Mouse (Mus musculus): ENCODE measurements at regions not wholly inside any gene's neighbourhood (a gene's known extent, or its start where the extent isn't known, plus 50 kb on each side); places are given as distances from the start of the nearest gene placed in this dataset.

GRCm38 (mm10) chr7:96081676-96082075, 89.4 kb upstream of the Tenm4 start:
- Histone ChIP-seq H3K4me3 (replicated peaks) (no peak overlapping the region), H3K9ac (no peak overlapping the region), H3K36me3 (replicated peaks) (no peaks in the 10 kb centered on the region), H3K27ac (no peak overlapping the region), H3K27me3 (no peaks in the 10 kb centered on the region), H3K4me2 (no peak overlapping the region), H3K9me3 (no peaks in the 10 kb centered on the region), H3K4me1 (no peaks in the 10 kb centered on the region; the same call in 1 of the 2 replicates)
- WGBS: 77% methylated on average over 4 of the region's 4 CpGs
- no peak for ATAC-seq (ENCODE audit: low FRiP score)

GRCm38 (mm10) chr7:96095185-96095584, 75.9 kb upstream of the Tenm4 start:
- Histone ChIP-seq H3K4me2 (no peak overlapping the region), H3K9me3 (no peaks in the 10 kb centered on the region), H3K27me3 (no peaks in the 10 kb centered on the region), H3K9ac (no peak overlapping the region), H3K36me3 (replicated peaks) (no peaks in the 10 kb centered on the region), H3K27ac (no peak overlapping the region), H3K4me1 (no peaks in the 10 kb centered on the region), H3K4me3 (replicated peaks) (no peak overlapping the region)
- ATAC-seq (ENCODE audit: low FRiP score): no peak
- 68% methylated on average over 4 of the region's 4 CpGs for WGBS

DNA sequence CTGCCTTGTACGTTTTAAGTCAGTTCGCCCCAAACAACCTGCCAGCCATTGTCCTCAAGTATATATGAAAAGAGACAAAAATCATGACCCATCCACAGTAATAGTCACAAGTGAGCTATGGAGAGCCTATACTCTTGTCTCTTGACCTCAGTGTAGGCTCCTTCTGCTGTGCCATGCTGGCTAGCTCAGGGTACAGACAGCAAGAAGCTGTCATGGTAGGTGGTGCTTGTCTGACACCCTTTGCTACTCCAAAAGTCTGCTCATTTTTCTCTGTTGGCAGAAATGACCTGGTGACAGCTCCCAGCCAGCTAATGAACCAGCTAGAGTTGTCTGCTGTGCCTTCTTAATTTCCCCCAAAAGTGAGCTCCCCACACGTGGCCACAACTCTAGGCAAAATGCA, 75.3 kb upstream of the Tenm4 start:
- Histone ChIP-seq H3K36me3 (replicated peaks) (no peaks in the 10 kb centered on the region), H3K9ac (no peak overlapping the region), H3K4me3 (replicated peaks) (no peak overlapping the region), H3K9me3 (no peaks in the 10 kb centered on the region), H3K27ac (no peak overlapping the region), H3K4me1 (no peaks in the 10 kb centered on the region), H3K4me2 (no peak overlapping the region), H3K27me3 (no peaks in the 10 kb centered on the region)
- WGBS: 85% methylated on average over 3 of the region's 3 CpGs
- no peak for ATAC-seq (ENCODE audit: low FRiP score)

GRCm38 (mm10) chr7:96098686-96099376, 72.2 kb upstream of the Tenm4 start:
- no peaks in the 10 kb centered on the region for H3K36me3 ChIP-seq (replicated peaks)
- H3K9me3 ChIP-seq: no peaks in the 10 kb centered on the region
- H3K27ac ChIP-seq: no peak overlapping the region
- ATAC-seq (ENCODE audit: low FRiP score): no peak
- H3K9ac ChIP-seq: no peak overlapping the region
- no peaks in the 10 kb centered on the region for H3K4me1 ChIP-seq
- 87% methylated on average over 5 of the region's 5 CpGs for WGBS
- H3K4me3 ChIP-seq (replicated peaks): no peak overlapping the region
- H3K4me2 ChIP-seq: no peak overlapping the region
- no peaks in the 10 kb centered on the region for H3K27me3 ChIP-seq

GRCm38 (mm10) chr7:96102727-96103126, 68.3 kb upstream of the Tenm4 start:
- Histone ChIP-seq H3K27ac (no peak overlapping the region), H3K4me3 (replicated peaks) (no peak overlapping the region), H3K4me2 (no peak overlapping the region), H3K36me3 (replicated peaks) (no peaks in the 10 kb centered on the region), H3K27me3 (no peaks in the 10 kb centered on the region), H3K9ac (no peak overlapping the region), H3K9me3 (no peaks in the 10 kb centered on the region), H3K4me1 (no peaks in the 10 kb centered on the region)
- WGBS: 84% methylated on average over 6 of the region's 6 CpGs
- ATAC-seq (ENCODE audit: low FRiP score): no peak

- 79% methylated on average over 2 of the region's 2 CpGs for WGBS
- no peak for ATAC-seq (ENCODE audit: low FRiP score)
- Histone ChIP-seq H3K9ac (no peak overlapping the region), H3K4me1 (no peaks in the 10 kb centered on the region), H3K4me2 (no peak overlapping the region), H3K27me3 (no peaks in the 10 kb centered on the region), H3K9me3 (no peaks in the 10 kb centered on the region), H3K4me3 (replicated peaks) (no peak overlapping the region), H3K27ac (no peak overlapping the region), H3K36me3 (replicated peaks) (no peaks in the 10 kb centered on the region)
Observed at GRCm38 (mm10) chr7:96108768-96109167, 62.3 kb upstream of the Tenm4 start.

DNA sequence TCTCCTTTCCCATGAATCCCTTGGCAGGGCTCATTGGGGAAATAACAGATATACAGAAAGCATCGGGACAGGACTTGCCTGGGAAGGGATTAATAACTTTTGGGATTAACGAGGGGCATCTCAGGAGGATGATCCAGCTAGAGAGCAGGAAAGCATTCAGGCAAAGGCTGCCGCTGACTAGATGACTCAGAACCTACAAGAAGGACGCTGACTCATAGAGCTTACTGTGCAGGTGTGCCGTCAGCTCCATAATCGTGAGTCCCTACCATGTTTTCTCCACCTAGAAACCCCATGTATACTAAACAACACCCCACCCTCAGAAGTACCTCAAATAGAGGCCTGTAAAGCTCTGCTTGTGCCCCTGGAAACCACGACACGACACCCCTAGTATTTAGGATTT, 50.9 kb upstream of the Tenm4 start:
- 62% methylated on average over 8 of the region's 8 CpGs for WGBS
- Histone ChIP-seq H3K36me3 (replicated peaks) (no peaks in the 10 kb centered on the region), H3K9ac (no peak overlapping the region), H3K4me1 (no peaks in the 10 kb centered on the region), H3K4me3 (replicated peaks) (no peak overlapping the region), H3K27ac (no peak overlapping the region), H3K4me2 (no peak overlapping the region), H3K27me3 (no peaks in the 10 kb centered on the region), H3K9me3 (no peaks in the 10 kb centered on the region)
- ATAC-seq (ENCODE audit: low FRiP score): no peak
